Mouse (Mus musculus) MEL (cell line): ENCODE results near the gene Zbtb20.

Experiments used
- CTCF ChIP-seq, 3 experiments: IDR thresholded peaks in 2 of 3; conservative IDR thresholded peaks in 1 of 3; 2 replicates each; pipeline ENCODE4 v1.5.1; 2011 to 2012; ENCODE audit warnings: low read length in 3 of 3, low read depth in 2 of 3, mild to moderate bottlenecking in 2 of 3, improper control_type of control experiment in 1 of 3, inconsistent platforms in 1 of 3, mixed read lengths in 1 of 3, moderate library complexity in 1 of 3; ENCODE audit not compliant: control insufficient read depth in 1 of 3, insufficient read depth in 1 of 3, poor library complexity in 1 of 3, severe bottlenecking in 1 of 3
- E2F4 ChIP-seq: IDR thresholded peaks from 2 replicates; pipeline ENCODE4 v1.6.1; 2011; ENCODE audit warnings: low read depth, low read length, improper control_type of control experiment, borderline replicate concordance
- MYC ChIP-seq: IDR thresholded peaks from 2 replicates; pipeline ENCODE4 v1.6.1; 2011; ENCODE audit warnings: low read depth, mild to moderate bottlenecking, low read length, improper control_type of control experiment, moderate library complexity
- USF1 ChIP-seq: IDR thresholded peaks from 2 replicates; pipeline ENCODE4 v1.6.1; 2014; ENCODE audit warnings: low read depth, mild to moderate bottlenecking, inconsistent platforms, low read length, improper control_type of control experiment, moderate library complexity

- TF ChIP-seq USF1 (no peak), CTCF (IDR thresholded peaks at IDR 0.05 in 2 of 3, conservative IDR thresholded peaks at IDR 0.05 in 1 of 3; ENCODE audit: control insufficient read depth in 1 of 3, insufficient read depth in 1 of 3, low read depth in 2 of 3, low read length in 3 of 3, poor library complexity in 1 of 3, severe bottlenecking in 1 of 3) (no peak), MYC (0 out of 2 replicates have a peak, but pooled peaks have one; percentile 27), E2F4 (no peak)
Observed at GRCm38 (mm10) chr16:43641230-43641629, 765.5 kb downstream of the Zbtb20 start.
